Mouse (Mus musculus): ENCODE measurements at regions not wholly inside any gene's neighbourhood (a gene's known extent, or its start where the extent isn't known, plus 50 kb on each side); places are given as distances from the start of the nearest gene placed in this dataset.

DNA sequence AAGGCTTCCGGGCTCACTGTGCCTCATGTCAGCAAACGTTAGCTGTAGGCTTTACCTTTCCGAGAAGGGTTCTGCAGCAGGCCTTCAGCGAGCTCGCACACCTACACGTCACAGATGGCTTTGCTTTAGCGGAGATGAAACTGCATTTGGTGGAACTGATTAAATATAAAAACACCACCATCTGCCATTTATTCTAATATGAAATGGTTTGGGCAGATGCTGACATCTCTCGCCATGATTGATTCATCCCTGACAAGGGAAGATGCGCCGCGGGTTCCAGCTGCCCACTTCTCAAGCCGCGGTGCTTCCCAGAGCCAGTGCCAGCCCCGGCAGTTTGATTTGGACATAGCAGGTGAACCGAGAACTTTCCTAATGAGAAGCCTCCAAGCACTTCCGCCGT, 247.4 kb upstream of the Id2 start:
- Histone ChIP-seq H3K9me3 (replicated peaks; ENCODE audit: low read length) (no peaks in the 10 kb centered on the region), H3K27ac (ENCODE audit: insufficient read depth, low read depth) (no peak overlapping the region)
- in situ Hi-C loops (cut with MboI; ENCODE audit: low pct_ligation_motif_present, low pct_unique_long_range_greater_than_20kb, low sequenced_read_pairs), result no loop called here

DNA sequence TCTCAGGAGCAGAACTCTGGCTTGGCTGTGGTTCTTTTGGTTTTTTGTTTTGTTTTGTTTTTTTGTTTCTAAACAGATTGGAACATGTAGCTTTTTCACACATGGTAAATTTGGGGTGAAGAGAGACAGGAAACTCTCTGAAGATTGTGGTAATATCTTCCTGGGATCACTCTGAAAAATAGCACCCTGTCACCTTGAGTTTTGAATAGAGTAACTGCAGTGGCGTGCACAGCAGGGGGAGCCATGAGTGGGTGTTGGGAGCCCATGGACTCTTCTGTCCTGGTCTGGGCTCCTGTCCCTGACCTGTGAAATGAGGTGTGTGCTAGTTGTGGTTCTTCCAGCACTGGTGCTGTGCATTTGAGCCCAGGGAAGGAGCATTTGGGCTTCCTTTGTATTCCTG, 241.8 kb upstream of the Id2 start:
- no peaks in the 10 kb centered on the region for H3K79me2 ChIP-seq (replicated peaks; ENCODE audit: control insufficient read depth, extremely low read depth, insufficient read depth, poor library complexity, severe bottlenecking)
- H3K4me2 ChIP-seq (ENCODE audit: insufficient read depth, low read depth, poor library complexity, severe bottlenecking), result no peak overlapping the region
- dilution Hi-C loops (cut with MboI; ENCODE audit: extremely low pct_ligation_motif_present, extremely low pct_unique_long_range_greater_than_20kb, low sequenced_read_pairs), result no loop called here
- in situ Hi-C loops (cut with MboI; ENCODE audit: low pct_ligation_motif_present, low pct_unique_long_range_greater_than_20kb, low sequenced_read_pairs), result no loop called here
- H3K9ac ChIP-seq (ENCODE audit: insufficient read depth, low read depth), result no peak overlapping the region
- peaks cover 0 to 9% of the 10 kb centered on the region in 2 experiments; a peak in 2 of 4 replicates for H3K4me1 ChIP-seq (ENCODE audit: control insufficient read depth in 1 of 2, insufficient read depth in 2 of 2)
- no peak overlapping the region for H3K27ac ChIP-seq (ENCODE audit: insufficient read depth, low read depth)
- H3K9me3 ChIP-seq (replicated peaks; ENCODE audit: low read length), result no peaks in the 10 kb centered on the region
- H3K27me3 ChIP-seq (replicated peaks), result no peaks in the 10 kb centered on the region
- no peaks in the 10 kb centered on the region for H3K36me3 ChIP-seq (replicated peaks in 1 of 2; ENCODE audit: control insufficient read depth in 1 of 2, insufficient read depth in 1 of 2, low read length in 1 of 2)
- TF ChIP-seq IRF4 (IDR thresholded peaks at IDR 0.05; ENCODE audit: low read depth, low read length), result no peak
- TF ChIP-seq HCFC1 (IDR thresholded peaks at IDR 0.05; ENCODE audit: low read depth, low read length), result no peak
- TF ChIP-seq JUND (conservative IDR thresholded peaks at IDR 0.05; ENCODE audit: low read depth, low read length), result no peak
- TF ChIP-seq MAZ (IDR thresholded peaks at IDR 0.05; ENCODE audit: low read depth, low read length), result no peak
- TF ChIP-seq E2F4 (IDR thresholded peaks at IDR 0.05; ENCODE audit: insufficient replicate concordance, low read depth, low read length), result no peak
- TF ChIP-seq CTCF (conservative IDR thresholded peaks at IDR 0.05 in 1 of 2, IDR thresholded peaks at IDR 0.05 in 1 of 2; ENCODE audit: low read depth in 2 of 2, low read length in 2 of 2), result peak in 1 of 2 experiments; percentile 51; a peak in 2 of 4 replicates
- no peak for TF ChIP-seq EP300 (IDR thresholded peaks at IDR 0.05; ENCODE audit: low read length)
- peak; percentile 58 for TF ChIP-seq SMC3 (IDR thresholded peaks at IDR 0.05; ENCODE audit: low read depth, low read length)
- no peak for TF ChIP-seq RCOR1 (conservative IDR thresholded peaks at IDR 0.05; ENCODE audit: low read depth, low read length)
- TF ChIP-seq RAD21 (IDR thresholded peaks at IDR 0.05; ENCODE audit: low read depth, low read length), result peak; percentile 42
- TF ChIP-seq BHLHE40 (IDR thresholded peaks at IDR 0.05; ENCODE audit: low read depth, low read length), result no peak
- no peak for TF ChIP-seq MAX (IDR thresholded peaks at IDR 0.05; ENCODE audit: low read length)
- TF ChIP-seq PAX5 (IDR thresholded peaks at IDR 0.05; ENCODE audit: low read length), result no peak
- TF ChIP-seq MXI1 (IDR thresholded peaks at IDR 0.05; ENCODE audit: low read depth, low read length), result no peak
- DNase-seq (ENCODE audit: extremely low read depth), result no peak
- H3K4me3 ChIP-seq (replicated peaks in 1 of 3; ENCODE audit: low read depth in 2 of 3, low read length in 2 of 3, poor library complexity in 1 of 3), result no peak overlapping the region

More for the DNA sequence above, 247.4 kb upstream of the Id2 start:
- Histone ChIP-seq H3K27me3 (replicated peaks) (no peaks in the 10 kb centered on the region), H3K36me3 (replicated peaks in 1 of 2; ENCODE audit: control insufficient read depth in 1 of 2, insufficient read depth in 1 of 2, low read length in 1 of 2) (no peaks in the 10 kb centered on the region), H3K9ac (ENCODE audit: insufficient read depth, low read depth) (no peak overlapping the region), H3K4me2 (ENCODE audit: insufficient read depth, low read depth, poor library complexity, severe bottlenecking) (no peak overlapping the region), H3K4me3 (replicated peaks in 1 of 3; ENCODE audit: low read depth in 2 of 3, low read length in 2 of 3, poor library complexity in 1 of 3) (no peak overlapping the region), H3K4me1 (ENCODE audit: control insufficient read depth in 1 of 2, insufficient read depth in 2 of 2) (peaks cover 0 to 3% of the 10 kb centered on the region in 2 experiments; a peak in 2 of 4 replicates), H3K79me2 (replicated peaks; ENCODE audit: control insufficient read depth, extremely low read depth, insufficient read depth, poor library complexity, severe bottlenecking) (no peaks in the 10 kb centered on the region)
- dilution Hi-C loops (cut with MboI; ENCODE audit: extremely low pct_ligation_motif_present, extremely low pct_unique_long_range_greater_than_20kb, low sequenced_read_pairs), result no loop called here
- TF ChIP-seq ZNF384 (IDR thresholded peaks at IDR 0.05; ENCODE audit: low read depth, low read length), result no peak
- no peak for TF ChIP-seq MAX (IDR thresholded peaks at IDR 0.05; ENCODE audit: low read length)
- no peak for TF ChIP-seq RAD21 (IDR thresholded peaks at IDR 0.05; ENCODE audit: low read depth, low read length)
- no peak for TF ChIP-seq IRF4 (IDR thresholded peaks at IDR 0.05; ENCODE audit: low read depth, low read length)
- TF ChIP-seq MAZ (IDR thresholded peaks at IDR 0.05; ENCODE audit: low read depth, low read length), result no peak
- TF ChIP-seq CHD2 (IDR thresholded peaks at IDR 0.05; ENCODE audit: low read length), result no peak
- no peak for TF ChIP-seq KAT2A (IDR thresholded peaks at IDR 0.05; ENCODE audit: insufficient replicate concordance, low read length)
- TF ChIP-seq HCFC1 (IDR thresholded peaks at IDR 0.05; ENCODE audit: low read depth, low read length), result no peak
- TF ChIP-seq NELFE (IDR thresholded peaks at IDR 0.05; ENCODE audit: low read depth, low read length), result no peak
- no peak for TF ChIP-seq MYC (IDR thresholded peaks at IDR 0.05; ENCODE audit: low read depth, low read length)
- TF ChIP-seq USF2 (conservative IDR thresholded peaks at IDR 0.05; ENCODE audit: low read depth, low read length), result no peak
- no peak for TF ChIP-seq E2F4 (IDR thresholded peaks at IDR 0.05; ENCODE audit: insufficient replicate concordance, low read depth, low read length)
- no peak for TF ChIP-seq ZMIZ1 (IDR thresholded peaks at IDR 0.05; ENCODE audit: low read depth, low read length)
- no peak for TF ChIP-seq ETS1 (conservative IDR thresholded peaks at IDR 0.05; ENCODE audit: low read depth, low read length)
- no peak for TF ChIP-seq RCOR1 (conservative IDR thresholded peaks at IDR 0.05; ENCODE audit: low read depth, low read length)
- TF ChIP-seq TBP (conservative IDR thresholded peaks at IDR 0.05; ENCODE audit: low read depth, low read length), result no peak
- no peak for DNase-seq (ENCODE audit: extremely low read depth)
